8 mouse cellular contexts compared by ENCODE assay signal in the genomic region with DNA sequence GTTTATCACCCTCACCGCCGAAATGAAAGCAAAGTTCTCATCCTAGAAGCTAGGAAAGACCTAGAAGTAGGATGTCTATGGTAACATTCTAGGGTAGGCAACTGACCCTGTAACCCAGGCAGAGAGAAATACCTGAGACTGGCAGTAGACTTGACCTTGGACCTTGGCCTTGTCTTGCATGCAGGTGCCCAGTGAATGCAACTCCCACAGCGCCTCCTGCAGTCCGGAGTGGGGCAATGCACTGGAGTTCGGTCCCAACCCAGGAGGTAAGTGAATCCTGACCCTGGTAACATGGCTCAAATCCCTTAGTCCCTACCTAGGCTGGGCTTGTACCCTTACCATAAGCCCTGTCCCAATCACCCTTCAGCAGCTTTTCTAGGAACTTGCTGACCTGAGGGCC. TPM values are rescaled to one million over a fixed set of nuclear protein-coding genes. Genes with fewer than 3 reads are reported as not detected.
A peak's percentile ranks its signal among the peaks of the same experiment; 100 is the strongest.
DNase-seq lines count a peak whose midpoint lies in the region; TF ChIP-seq lines count a peak whose summit lies in the region.

No protein-coding gene starts in this region.

- no peak overlapping the region for H3K4me3 ChIP-seq in E14TG2a.4 (replicated peaks; ENCODE audit: low read length)

- H3K9me3 ChIP-seq in E14TG2a.4 (ENCODE audit: low read length) = peaks cover 4% of the 10 kb centered on the region; the same call in 1 of the 2 replicates

- peaks cover 21% of the 10 kb centered on the region for H3K27me3 ChIP-seq in E14TG2a.4 (ENCODE audit: insufficient read depth, low read length)

- TF ChIP-seq CTCF in E14TG2a.4 (conservative IDR thresholded peaks at IDR 0.05; ENCODE audit: low read length) = peak; percentile 84

- peaks cover 39% of the 10 kb centered on the region for H3K4me1 ChIP-seq in E14TG2a.4 (replicated peaks; ENCODE audit: low read depth, low read length)

- peak; percentile 78 for DNase-seq in gastrocnemius, adult 18-20 months (ENCODE audit: low spot score)
- no peak for DNase-seq in gastrocnemius, postnatal 4 days (ENCODE audit: low spot score in 2 of 2)
- DNase-seq in cerebellum, postnatal 14 days = peak; percentile 70 to 82
- DNase-seq in kidney, postnatal 36 days = peak; percentile 22 to 60
- DNase-seq in urinary bladder, adult 18-20 months (ENCODE audit: low spot score in 2 of 2) = no peak
- no peak for DNase-seq in c-Kit-positive CD71-positive TER-119-positive erythroid progenitor cells, embryonic 14.5 days (ENCODE audit: low spot score)
- DNase-seq in neural tube, embryonic 10.5 days (ENCODE audit: extremely low spot score, low spot score) = no peak

- no peaks in the 10 kb centered on the region for H3K36me3 ChIP-seq in E14TG2a.4 (ENCODE audit: insufficient read depth, low read length)

RNA-seq across cellular contexts. Expression of gene Myog, which starts 1.1 kb away (rescaled TPM):
- 10 to 100 TPM; 10.4 to 18.9 TPM for total RNA-seq in gastrocnemius, adult 18-20 months (2021)
- total RNA-seq in gastrocnemius, postnatal 4 days (2021) = 100 to 1,000 TPM; 212 to 220 TPM

RNA-seq across cellular contexts. Expression of gene Ppfia4, which starts 41.8 kb away (rescaled TPM):
- under 1 TPM; 0.21 to 0.43 TPM for total RNA-seq in gastrocnemius, adult 18-20 months (2021)
- 10 to 100 TPM; 25.5 to 26.2 TPM for total RNA-seq in gastrocnemius, postnatal 4 days (2021)

RNA-seq across cellular contexts. Expression of gene Adora1, which starts 55.7 kb away (rescaled TPM):
- total RNA-seq in gastrocnemius, adult 18-20 months (2021) = under 1 TPM; 0.25 to 0.66 TPM
- under 1 TPM; 0.61 to 0.78 TPM for total RNA-seq in gastrocnemius, postnatal 4 days (2021)

Comparison
In these comparisons a context has a peak if more than half of its experiments do, and no peak if none do; other contexts are left out.
1. DNase-seq: peak in gastrocnemius, adult 18-20 months (single experiment), cerebellum, postnatal 14 days (2 of 2) and kidney, postnatal 36 days (2 of 2); none in gastrocnemius, postnatal 4 days (0 of 2), urinary bladder, adult 18-20 months (0 of 2), c-Kit-positive CD71-positive TER-119-positive erythroid progenitor cells, embryonic 14.5 days (single experiment) and neural tube, embryonic 10.5 days (single experiment).
2. RNA of gene Myog, which starts 1.1 kb away (total RNA-seq): 212 to 220 TPM in gastrocnemius, postnatal 4 days; 10.4 to 18.9 TPM in gastrocnemius, adult 18-20 months; every median in the first group is over 10 times any median in the second.
3. RNA of gene Ppfia4, which starts 41.8 kb away (total RNA-seq): 25.5 to 26.2 TPM in gastrocnemius, postnatal 4 days; 0.21 to 0.43 TPM in gastrocnemius, adult 18-20 months; every median in the first group is over 10 times any median in the second.